Mouse (Mus musculus) ES-E14 (cell line): Measurements from ENCODE around the gene Tfcp2l1.

ENCODE experiments used
- MAFK ChIP-seq: IDR thresholded peaks from 2 replicates; pipeline ENCODE4 v1.6.1; 2014; ENCODE audit warnings: mild to moderate bottlenecking, low read depth, low read length, inconsistent platforms; ENCODE audit not compliant: insufficient read depth
- ZNF384 ChIP-seq: IDR thresholded peaks from 2 replicates; pipeline ENCODE4 v1.6.1; 2012; ENCODE audit warnings: low read depth, low read length, inconsistent platforms

DNA sequence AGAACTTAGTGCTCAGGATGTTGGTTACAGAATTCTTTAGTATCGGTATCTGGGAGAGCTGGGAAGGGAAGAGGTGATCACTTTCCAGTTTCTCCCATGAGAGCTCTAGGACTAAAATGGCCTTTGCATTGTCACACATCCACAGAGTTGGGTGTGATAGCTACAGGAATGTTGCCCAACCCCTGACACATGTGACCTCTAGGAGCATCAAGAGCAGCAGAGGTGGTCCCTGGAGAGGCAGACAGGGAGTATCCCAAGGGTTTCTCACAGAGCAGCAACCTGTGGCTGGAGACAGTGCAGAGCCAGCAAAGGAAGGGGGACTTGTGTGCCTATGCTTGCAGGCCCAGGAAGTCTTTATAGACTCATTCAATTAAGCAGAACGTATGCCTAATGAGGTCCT is 1.3 kb upstream of the Tfcp2l1 start:
- TF ChIP-seq ZNF384 (no peak), MAFK (no peak)
